Mouse (Mus musculus): ENCODE results near the gene Rgs6. TPM values are rescaled to one million over a fixed set of nuclear protein-coding genes. Genes with fewer than 3 reads are reported as not detected.

The Rgs6 gene
- total RNA-seq, 2 experiments from 2014 or later = 0.61 to 0.75 TPM

DNA sequence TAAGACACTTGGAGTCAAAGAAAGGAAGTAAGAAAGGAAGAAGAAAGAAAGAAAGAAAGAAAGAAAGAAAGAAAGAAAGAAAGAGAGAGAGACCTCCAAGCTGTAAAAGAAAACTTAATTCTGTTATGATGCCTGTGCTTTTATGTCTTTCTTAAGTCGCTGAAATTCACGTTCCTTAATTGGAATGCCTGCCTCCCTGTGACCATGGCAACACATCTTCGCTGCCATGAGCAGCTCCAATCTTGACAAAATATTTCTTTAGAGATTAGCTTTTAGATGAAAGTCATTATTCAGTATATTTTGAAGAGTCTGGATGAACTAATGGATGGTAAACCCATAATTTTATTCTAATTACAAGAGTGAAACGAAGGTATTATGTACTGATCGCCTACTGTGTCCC is 83.5 kb downstream of the Rgs6 start:
- no peak overlapping the region for H3K4me3 ChIP-seq

DNA sequence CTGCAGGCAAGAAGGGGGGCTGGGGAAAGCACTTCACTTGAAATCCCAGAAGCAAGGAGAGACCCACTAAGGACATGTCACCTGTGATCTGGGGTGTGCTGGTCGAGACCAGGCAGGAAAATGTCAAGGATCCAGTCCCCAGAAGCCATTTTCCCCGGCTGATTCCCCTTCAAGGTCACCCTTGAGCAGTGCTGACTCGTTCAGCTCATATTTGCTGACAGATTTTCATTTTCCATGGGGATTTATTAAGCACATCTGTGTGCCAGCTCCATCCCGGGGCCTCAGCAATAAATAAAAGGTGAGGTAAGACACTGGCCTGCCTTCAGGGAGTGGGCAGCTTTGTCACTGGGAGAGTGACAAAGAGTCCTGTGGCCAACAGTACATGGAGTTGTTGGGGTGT is 87.0 kb downstream of the Rgs6 start:
- no peak for DNase-seq
- Histone ChIP-seq H3K4me3 (no peak overlapping the region), H3K27ac (no peak overlapping the region)
- intact Hi-C loops (cut with DNase I) = no loop called here
- TF ChIP-seq CTCF (IDR thresholded peaks at IDR 0.05) = no peak

More for the DNA sequence above, 83.5 kb downstream of the Rgs6 start:
- TF ChIP-seq CTCF (IDR thresholded peaks at IDR 0.05) = no peak
- DNase-seq = no peak
- H3K27ac ChIP-seq = no peak overlapping the region
- intact Hi-C loops (cut with DNase I) = no loop called here

DNA sequence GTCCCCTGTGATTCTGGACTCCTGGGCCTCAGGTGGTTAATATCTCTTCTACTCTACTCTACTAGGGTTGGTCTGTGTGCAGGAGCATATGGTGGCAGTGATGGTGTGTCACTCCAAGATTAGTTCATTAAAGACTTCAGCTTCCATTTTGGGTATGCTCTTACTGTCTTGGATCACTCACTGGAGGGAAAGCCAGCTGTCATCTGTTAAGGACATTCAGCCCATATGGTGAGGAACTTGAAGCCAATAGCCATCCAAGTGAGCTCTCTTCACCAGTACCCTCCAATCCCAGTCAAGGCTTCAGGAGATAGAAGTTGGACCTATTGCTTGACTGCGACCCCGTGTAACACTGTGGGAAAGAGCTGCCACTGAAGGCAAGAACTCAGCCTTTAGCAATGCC is 98.9 kb downstream of the Rgs6 start:
- no peak for TF ChIP-seq CTCF (IDR thresholded peaks at IDR 0.05)
- no peak for DNase-seq
- H3K4me3 ChIP-seq = no peak overlapping the region
- intact Hi-C loops (cut with DNase I) = no loop called here
- H3K27ac ChIP-seq = no peak overlapping the region

DNA sequence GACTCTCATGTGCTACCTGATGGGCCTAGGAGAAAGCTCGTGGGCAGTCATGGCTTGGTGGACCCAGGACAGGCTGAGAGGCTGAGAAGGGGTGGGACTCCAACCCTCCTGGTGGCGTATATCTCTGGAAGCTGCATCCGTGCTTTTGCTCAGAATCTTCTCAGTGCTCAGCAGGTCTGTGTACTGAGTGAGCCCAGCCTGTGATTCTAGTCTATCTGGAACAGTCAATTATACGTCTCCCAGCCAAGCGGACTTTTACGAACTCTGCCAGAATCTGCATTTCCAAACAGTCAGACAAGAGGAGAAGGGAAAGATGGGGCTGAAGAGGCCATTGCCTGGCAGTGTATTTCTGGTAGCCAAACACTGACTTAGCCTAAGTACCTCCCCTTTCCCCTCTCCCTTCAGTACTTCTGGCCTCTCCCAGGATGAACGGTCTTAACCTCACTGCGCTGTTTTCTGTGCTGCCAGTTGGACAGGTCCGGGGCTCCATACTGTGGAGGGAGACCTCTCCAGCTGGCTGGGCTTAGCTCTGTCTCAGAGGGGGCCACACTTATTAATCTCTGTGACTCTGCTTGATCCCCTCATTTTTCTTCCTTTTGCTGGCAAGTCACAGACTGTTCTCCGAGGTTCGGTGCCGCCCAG is 110.9 kb downstream of the Rgs6 start:
- H3K4me3 ChIP-seq = no peak overlapping the region
- TF ChIP-seq CTCF (IDR thresholded peaks at IDR 0.05) = no peak
- no peak overlapping the region for H3K27ac ChIP-seq
- intact Hi-C loops (cut with DNase I) = no loop called here
- DNase-seq = no peak

DNA sequence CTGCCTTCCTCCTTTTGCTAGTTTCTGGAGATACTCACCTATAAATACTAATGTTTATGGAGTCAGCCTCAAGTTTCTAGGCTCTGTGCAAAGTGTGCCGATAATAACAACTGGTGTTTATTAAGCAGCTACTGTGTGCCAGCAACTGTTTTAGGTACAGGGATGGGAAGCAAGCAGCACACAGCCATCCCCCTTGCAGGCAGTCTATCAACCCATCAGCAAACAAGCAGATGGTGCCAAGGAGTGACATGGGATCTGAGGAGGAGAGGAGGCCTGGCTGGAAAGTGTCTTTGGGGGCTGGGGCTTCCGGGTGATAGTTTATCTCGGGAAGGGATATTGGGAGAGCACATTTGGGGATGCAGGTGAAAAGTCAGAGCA is 111.4 kb downstream of the Rgs6 start:
- intact Hi-C loops (cut with DNase I) = no loop called here
- no peak for DNase-seq
- H3K4me3 ChIP-seq = no peak overlapping the region
- no peak for TF ChIP-seq CTCF (IDR thresholded peaks at IDR 0.05)
- H3K27ac ChIP-seq = no peak overlapping the region

DNA sequence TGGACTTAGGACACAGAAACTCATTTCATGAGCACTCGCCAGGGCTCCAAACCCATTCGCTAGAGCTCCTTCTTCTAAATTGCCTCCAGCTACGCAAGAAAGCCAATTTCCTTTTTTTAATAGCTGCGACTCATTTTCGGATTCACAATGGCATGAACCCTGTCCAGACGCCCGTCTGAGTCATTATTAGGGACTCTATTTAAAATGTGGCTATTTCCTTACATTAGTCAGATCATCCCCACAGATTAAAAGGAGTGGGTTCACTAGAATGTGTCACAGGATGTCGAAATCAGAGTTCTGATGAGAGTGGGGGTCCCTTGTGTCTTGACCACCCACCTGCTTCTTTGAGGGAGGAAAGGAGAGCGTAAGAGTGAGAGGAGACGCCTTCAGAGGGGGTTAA is 112.1 kb downstream of the Rgs6 start:
- TF ChIP-seq CTCF (IDR thresholded peaks at IDR 0.05) = no peak
- DNase-seq = no peak
- Histone ChIP-seq H3K27ac (no peak overlapping the region), H3K4me3 (no peak overlapping the region)
- intact Hi-C loops (cut with DNase I) = loop anchor here (2.0 kb wide), 1 partner anchor 247 kb away; no protein-coding TSS in a partner anchor

DNA sequence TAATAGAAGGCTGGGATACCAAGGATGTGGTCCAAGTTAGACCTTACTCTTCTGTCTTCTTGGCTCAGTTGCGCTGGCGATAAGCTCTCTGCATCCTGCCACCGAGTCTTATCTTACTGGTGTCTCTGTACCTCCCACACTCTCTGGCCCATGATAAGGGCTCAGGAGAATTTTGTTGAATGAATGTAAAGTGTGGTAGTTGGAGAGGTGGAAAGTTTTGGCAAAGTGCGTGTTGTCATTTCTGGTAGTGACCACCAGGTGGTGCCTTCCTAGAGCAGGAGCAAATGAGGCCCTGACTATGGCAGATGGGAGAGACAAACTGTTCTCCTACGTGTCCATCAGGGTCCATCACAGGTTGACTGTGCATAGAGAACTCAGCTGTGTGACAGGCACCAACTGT is 112.7 kb downstream of the Rgs6 start:
- peak; percentile 80 for TF ChIP-seq CTCF (IDR thresholded peaks at IDR 0.05)
- H3K4me3 ChIP-seq = no peak overlapping the region
- peak; percentile 40 for DNase-seq
- no peak overlapping the region for H3K27ac ChIP-seq
- intact Hi-C loops (cut with DNase I) = loop anchor here (1.0 to 2.0 kb wide), 2 partner anchors 246 to 316 kb away; no protein-coding TSS in a partner anchor

DNA sequence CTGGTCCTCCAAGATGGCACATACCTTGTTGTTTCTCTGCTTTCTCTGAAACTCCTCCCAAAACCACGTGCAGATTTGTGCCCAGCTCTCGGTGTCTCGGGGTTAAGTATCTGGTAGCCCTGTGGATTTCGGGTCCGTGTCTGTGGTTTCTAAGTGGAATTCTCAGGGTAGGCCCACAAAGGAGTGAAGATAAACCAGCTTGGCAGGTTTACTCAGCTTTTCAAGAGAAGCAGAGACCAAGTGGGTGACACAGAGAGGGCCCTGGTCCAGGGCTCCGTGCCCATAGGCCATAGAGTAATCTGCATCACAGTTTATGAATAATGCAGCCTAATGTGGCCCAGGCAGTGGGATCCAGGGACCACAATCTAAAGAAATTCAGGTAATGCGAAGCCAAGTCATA is 113.3 kb downstream of the Rgs6 start:
- intact Hi-C loops (cut with DNase I) = loop anchor here (1.0 to 2.0 kb wide), 2 partner anchors 245 to 316 kb away; no protein-coding TSS in a partner anchor
- no peak overlapping the region for H3K4me3 ChIP-seq
- no peak for DNase-seq
- H3K27ac ChIP-seq = no peak overlapping the region
- no peak for TF ChIP-seq CTCF (IDR thresholded peaks at IDR 0.05)

DNA sequence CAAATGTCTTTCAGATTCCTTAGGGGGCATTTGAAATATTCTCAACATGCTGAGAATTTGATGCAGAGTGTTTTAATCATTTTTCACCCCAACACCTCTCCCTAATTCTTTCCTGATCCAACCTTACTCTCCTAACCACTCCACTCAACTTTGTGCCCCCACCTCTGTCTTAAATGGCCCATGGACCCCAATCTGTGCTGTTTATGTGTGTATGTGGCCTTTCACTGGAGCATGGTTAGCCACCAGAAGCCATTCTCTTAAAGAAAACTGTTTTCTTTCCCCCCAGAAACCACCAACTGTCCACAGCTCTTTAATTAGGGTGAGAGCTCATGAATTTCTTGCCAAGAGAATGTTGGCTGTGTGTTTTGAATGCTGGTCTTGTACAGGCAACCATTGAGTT is 122.3 kb downstream of the Rgs6 start:
- Histone ChIP-seq H3K4me3 (no peak overlapping the region), H3K27ac (no peak overlapping the region)
- no peak for TF ChIP-seq CTCF (IDR thresholded peaks at IDR 0.05)
- intact Hi-C loops (cut with DNase I) = no loop called here
- no peak for DNase-seq

DNA sequence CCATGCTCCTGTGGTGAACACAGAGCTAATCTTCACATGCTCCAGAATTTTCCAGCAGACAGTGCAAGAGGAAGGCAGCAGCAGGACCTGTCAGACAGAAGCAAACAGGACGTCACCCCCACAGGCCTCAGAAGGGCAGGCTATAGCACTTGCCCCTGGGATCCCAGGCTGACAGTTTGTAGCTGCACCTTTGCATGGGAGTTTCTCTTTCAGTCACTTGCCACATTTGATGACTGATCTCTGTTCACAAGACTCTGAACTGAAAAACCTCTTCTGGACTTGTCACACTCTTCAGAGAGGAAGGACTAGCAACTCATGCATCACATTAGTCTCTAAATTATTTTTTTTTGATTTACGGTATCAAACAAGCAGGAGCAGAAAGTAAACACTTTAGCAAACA is 126.2 kb downstream of the Rgs6 start:
- Histone ChIP-seq H3K4me3 (no peak overlapping the region), H3K27ac (no peak overlapping the region)
- no peak for TF ChIP-seq CTCF (IDR thresholded peaks at IDR 0.05)
- intact Hi-C loops (cut with DNase I) = no loop called here
- no peak for DNase-seq

DNA sequence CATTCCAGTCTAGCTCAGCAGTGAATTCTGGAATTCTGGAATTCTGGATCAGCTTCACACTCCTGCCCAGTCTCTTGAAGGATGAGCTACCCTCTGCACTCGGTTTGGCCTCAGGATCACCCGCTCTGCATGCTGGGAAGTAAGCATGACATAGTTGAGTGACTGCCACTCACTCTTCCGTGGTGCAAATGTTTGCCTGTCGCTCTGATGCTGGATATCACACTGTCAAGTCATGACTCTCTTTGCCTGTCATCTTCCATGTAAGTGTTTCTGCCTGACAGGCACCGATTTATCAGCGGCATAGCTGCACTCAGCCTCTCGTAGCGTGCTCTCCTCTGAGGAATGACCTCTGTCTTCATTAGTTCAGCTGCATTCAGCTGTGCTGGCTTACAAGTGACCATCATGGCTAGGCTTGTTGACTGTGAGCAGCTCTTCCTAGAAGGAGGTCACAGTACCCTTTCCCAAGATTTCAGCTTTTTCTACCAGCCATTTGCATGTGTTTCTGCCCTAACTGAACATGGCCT is 135.0 kb downstream of the Rgs6 start:
- H3K4me3 ChIP-seq = no peak overlapping the region
- no peak for DNase-seq
- intact Hi-C loops (cut with DNase I) = no loop called here
- no peak overlapping the region for H3K27ac ChIP-seq
- no peak for TF ChIP-seq CTCF (IDR thresholded peaks at IDR 0.05)

DNA sequence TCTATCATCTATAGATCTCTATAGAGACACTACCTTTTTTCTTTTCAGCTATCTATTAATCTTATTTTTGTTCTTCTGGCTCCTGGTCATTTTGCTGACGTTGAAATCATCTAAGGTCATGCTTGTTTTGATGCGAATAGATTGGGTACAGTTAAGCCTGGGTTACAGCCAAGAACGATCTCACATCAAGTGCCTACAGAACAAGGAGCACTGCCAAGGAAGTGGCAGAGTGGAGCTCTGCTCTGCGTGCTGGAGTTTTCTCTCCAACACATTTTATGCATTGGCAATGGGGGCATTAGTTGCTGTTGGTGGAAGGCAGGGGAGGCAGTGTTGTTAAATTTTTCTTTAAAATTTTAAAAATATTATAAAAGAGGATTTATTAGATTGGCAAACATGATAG is 138.2 kb downstream of the Rgs6 start:
- intact Hi-C loops (cut with DNase I) = no loop called here
- TF ChIP-seq CTCF (IDR thresholded peaks at IDR 0.05) = no peak
- no peak overlapping the region for H3K27ac ChIP-seq
- H3K4me3 ChIP-seq = no peak overlapping the region
- no peak for DNase-seq

DNA sequence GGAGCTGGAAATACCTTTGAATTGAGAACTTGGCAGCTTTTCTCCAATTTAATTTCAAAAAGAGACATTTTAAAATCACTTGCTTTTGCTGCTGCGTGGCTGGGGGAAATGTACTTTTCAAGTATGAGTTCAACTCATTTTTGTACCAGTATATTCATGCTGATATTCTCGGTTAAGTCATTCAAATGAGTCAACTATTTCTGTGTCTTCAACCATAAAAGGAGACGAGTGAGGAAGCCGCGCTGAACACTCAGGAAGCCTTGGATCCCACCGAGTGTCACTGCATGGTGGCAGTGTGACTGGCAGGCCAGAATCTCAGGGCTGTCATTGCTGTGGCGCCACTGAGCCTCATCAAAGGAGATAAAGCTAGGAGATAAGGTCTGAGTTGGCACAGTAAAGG is 143.5 kb downstream of the Rgs6 start:
- intact Hi-C loops (cut with DNase I) = no loop called here
- no peak overlapping the region for H3K27ac ChIP-seq

DNA sequence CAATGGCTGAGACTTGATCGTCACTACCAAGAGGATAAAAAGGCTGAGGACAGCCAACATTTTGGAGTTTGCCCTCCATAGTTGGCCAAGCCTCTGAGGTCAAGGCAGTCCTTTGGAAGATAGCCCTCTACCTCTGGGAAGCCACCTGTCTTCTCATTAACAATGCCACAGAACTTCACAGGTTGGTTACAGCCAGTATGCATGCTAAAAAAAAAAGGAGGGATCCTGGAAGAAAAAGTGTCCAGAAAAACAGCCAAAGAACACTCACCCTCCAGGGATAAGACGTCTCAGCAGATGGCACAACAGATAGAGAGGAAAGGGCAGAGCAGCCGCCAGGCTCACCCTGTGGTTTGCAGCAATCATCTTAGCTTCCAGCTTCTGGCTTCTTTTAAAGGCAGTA is 154.9 kb downstream of the Rgs6 start:
- DNase-seq = no peak
- intact Hi-C loops (cut with DNase I) = no loop called here
- no peak overlapping the region for H3K27ac ChIP-seq
- H3K4me3 ChIP-seq = no peak overlapping the region
- no peak for TF ChIP-seq CTCF (IDR thresholded peaks at IDR 0.05)

More for the DNA sequence above, 143.5 kb downstream of the Rgs6 start:
- H3K4me3 ChIP-seq = no peak overlapping the region
- no peak for DNase-seq
- TF ChIP-seq CTCF (IDR thresholded peaks at IDR 0.05) = no peak
